Mouse (Mus musculus) hindbrain, embryonic 12.5 days (tissue): Measurements from ENCODE around the gene Dtx4. TPM values are rescaled to one million over a fixed set of nuclear protein-coding genes. Genes with fewer than 3 reads are reported as not detected.
A peak's percentile ranks its signal among the peaks of the same experiment; 100 is the strongest.
"Not testable (repeated sequence)": the region's sequence is repeated elsewhere in the genome, so short reads cannot be mapped to it uniquely, and the experiment has no call there.

Experiments used
- ATAC-seq: fragments of 200-750 bp; cut with Nextera tagmentation; 2 replicates; pipeline ENCODE4 v1.8.0; 2017; ENCODE audit warnings: moderate TSS enrichment; ENCODE audit not compliant: low FRiP score
- H3K27ac ChIP-seq: fragments of 300-500 bp; sonication (generic); 2 replicates; pipeline ENCODE4 v1.5.1; 2016; ENCODE audit warnings: mild to moderate bottlenecking
- H3K27me3 ChIP-seq: fragments of 300-500 bp; sonication (generic); 2 replicates; pipeline ENCODE4 v1.6.1; 2016; ENCODE audit warnings: mild to moderate bottlenecking
- H3K36me3 ChIP-seq: fragments of 300-500 bp; sonication (generic); 2 replicates; pipeline ENCODE4 v1.6.1; 2016; ENCODE audit warnings: mild to moderate bottlenecking
- H3K4me1 ChIP-seq: fragments of 300-500 bp; sonication (generic); 2 replicates; pipeline ENCODE4 v1.6.1; 2016
- H3K4me2 ChIP-seq: fragments of 300-500 bp; sonication (generic); replicated peaks from 2 replicates; pipeline ENCODE4 v1.6.1; 2016; ENCODE audit warnings: mild to moderate bottlenecking
- H3K4me3 ChIP-seq: fragments of 300-500 bp; sonication (generic); 2 replicates; pipeline ENCODE4 v1.5.1; 2016; ENCODE audit warnings: mild to moderate bottlenecking
- H3K9ac ChIP-seq: fragments of 300-500 bp; sonication (generic); 2 replicates; pipeline ENCODE4 v1.6.1; 2016; ENCODE audit warnings: mild to moderate bottlenecking, moderate library complexity
- H3K9me3 ChIP-seq: fragments of 300-500 bp; sonication (generic); replicated peaks from 2 replicates; pipeline ENCODE4 v1.6.1; 2016; ENCODE audit warnings: mild to moderate bottlenecking
- WGBS: fragments of 180-500 bp; shearing (Covaris S2); methylation state at CpG from one replicate; pipeline ENCODE4 v1.1.7; 2016; 5-methylcytosine and 5-hydroxymethylcytosine counted together
- polyA plus RNA-seq: library from polyadenylated mRNA; unstranded; fragments of >200 nt; fragmentation: Nextera tagmentation; extraction: Ambion mirVana; gene quantifications from 2 replicates; pipeline ENCODE4 v1.2.1, GENCODE M21; 2016

The Dtx4 gene
- 56.7 and 58.6 TPM in 2 replicates for polyA plus RNA-seq

- Histone ChIP-seq H3K36me3 (peaks cover 3% of the 10 kb centered on the region; the same call in 1 of the 2 replicates), H3K9me3 (no peaks in the 10 kb centered on the region), H3K4me1 (peaks cover 25% of the 10 kb centered on the region), H3K27ac (peak within 1 kb of the TSS; percentile 94), H3K9ac (peak within 1 kb of the TSS; percentile 91), H3K27me3 (no peaks in the 10 kb centered on the region), H3K4me3 (peak within 1 kb of the TSS; percentile 82), H3K4me2 (peak within 1 kb of the TSS; percentile 64)
- WGBS = under 1% methylated on average over 80 of the region's 80 CpGs
- ATAC-seq = peak; percentile 94
These were observed at the start of gene Dtx4 for GRCm38 (mm10) chr19:12501370-12502347. Gene Dtx4 (minus strand): TSS chr19:12501454.

- no peaks in the 10 kb centered on the region for H3K36me3 ChIP-seq
- 57% methylated on average over 5 of the region's 5 CpGs for WGBS
- no peak for ATAC-seq
These were observed 49.0 kb upstream of the Dtx4 start for GRCm38 (mm10) chr19:12550005-12550942.

GRCm38 (mm10) chr19:12549166-12549565 lies 47.9 kb upstream of the Dtx4 start:
- no peak overlapping the region for H3K27ac ChIP-seq
- 80% methylated on average over 5 of the region's 5 CpGs for WGBS
- H3K27me3 ChIP-seq = no peaks in the 10 kb centered on the region
- no peak for ATAC-seq
- H3K9me3 ChIP-seq = no peaks in the 10 kb centered on the region
- H3K4me2 ChIP-seq = no peak overlapping the region
- no peaks in the 10 kb centered on the region for H3K36me3 ChIP-seq
- no peak overlapping the region for H3K9ac ChIP-seq
- H3K4me1 ChIP-seq = no peaks in the 10 kb centered on the region
- H3K4me3 ChIP-seq = no peak overlapping the region

More at GRCm38 (mm10) chr19:12550005-12550942, 49.0 kb upstream of the Dtx4 start:
- no peaks in the 10 kb centered on the region for H3K9me3 ChIP-seq
- no peak overlapping the region for H3K4me2 ChIP-seq
- H3K27ac ChIP-seq = no peak overlapping the region
- no peaks in the 10 kb centered on the region for H3K27me3 ChIP-seq
- H3K9ac ChIP-seq = no peak overlapping the region
- H3K4me1 ChIP-seq = no peaks in the 10 kb centered on the region
- no peak overlapping the region for H3K4me3 ChIP-seq

- ATAC-seq, H3K4me2 ChIP-seq, H3K36me3 ChIP-seq, H3K9ac ChIP-seq, H3K4me3 ChIP-seq, H3K4me1 ChIP-seq, H3K27me3 ChIP-seq, H3K27ac ChIP-seq, H3K9me3 ChIP-seq: not testable (repeated sequence)
- WGBS = 96% methylated on average over 11 of the region's 11 CpGs
These were observed 44.2 kb upstream of the Dtx4 start, which contains the start of gene Fam111a for GRCm38 (mm10) chr19:12545440-12545839. Gene Fam111a (plus strand): TSS chr19:12545740.

- WGBS = 37% methylated on average over 2 of the region's 2 CpGs
- Histone ChIP-seq H3K27me3 (no peaks in the 10 kb centered on the region), H3K4me3 (no peak overlapping the region), H3K9ac (no peak overlapping the region), H3K4me1 (no peaks in the 10 kb centered on the region), H3K4me2 (no peak overlapping the region), H3K9me3 (no peaks in the 10 kb centered on the region), H3K36me3 (no peaks in the 10 kb centered on the region), H3K27ac (no peak overlapping the region)
- no peak for ATAC-seq
These were observed 40.4 kb upstream of the Dtx4 start for GRCm38 (mm10) chr19:12541644-12542043.

GRCm38 (mm10) chr19:12540727-12541126 lies 39.5 kb upstream of the Dtx4 start:
- no peak overlapping the region for H3K9ac ChIP-seq
- no peak overlapping the region for H3K4me2 ChIP-seq
- no peaks in the 10 kb centered on the region for H3K27me3 ChIP-seq
- H3K27ac ChIP-seq = no peak overlapping the region
- no peaks in the 10 kb centered on the region for H3K9me3 ChIP-seq
- no peaks in the 10 kb centered on the region for H3K36me3 ChIP-seq
- ATAC-seq = no peak
- H3K4me3 ChIP-seq = no peak overlapping the region
- WGBS = 80% methylated on average over 3 of the region's 3 CpGs
- H3K4me1 ChIP-seq = no peaks in the 10 kb centered on the region

- H3K27me3 ChIP-seq = no peaks in the 10 kb centered on the region
- no peaks in the 10 kb centered on the region for H3K36me3 ChIP-seq
- H3K4me3 ChIP-seq = no peak overlapping the region
- H3K4me1 ChIP-seq = no peaks in the 10 kb centered on the region
- no peak overlapping the region for H3K4me2 ChIP-seq
- no peak overlapping the region for H3K9ac ChIP-seq
- H3K27ac ChIP-seq = no peak overlapping the region
- no peak for ATAC-seq
- 83% methylated on average over 1 of the region's 1 CpGs for WGBS
- H3K9me3 ChIP-seq = no peaks in the 10 kb centered on the region
These were observed 38.7 kb upstream of the Dtx4 start for GRCm38 (mm10) chr19:12539975-12540374.

- H3K4me3 ChIP-seq = no peak overlapping the region
- H3K27me3 ChIP-seq = no peaks in the 10 kb centered on the region
- no peaks in the 10 kb centered on the region for H3K36me3 ChIP-seq
- H3K4me2 ChIP-seq = no peak overlapping the region
- no peak overlapping the region for H3K27ac ChIP-seq
- H3K4me1 ChIP-seq = no peaks in the 10 kb centered on the region
- H3K9me3 ChIP-seq = no peaks in the 10 kb centered on the region
- no peak overlapping the region for H3K9ac ChIP-seq
- ATAC-seq = no peak
These were observed 35.9 kb upstream of the Dtx4 start for GRCm38 (mm10) chr19:12537168-12537567.

- H3K9me3 ChIP-seq = no peaks in the 10 kb centered on the region
- no peak for ATAC-seq
- no peaks in the 10 kb centered on the region for H3K27me3 ChIP-seq
- H3K4me3 ChIP-seq = no peak overlapping the region
- 68% methylated on average over 4 of the region's 4 CpGs for WGBS
- H3K9ac ChIP-seq = no peak overlapping the region
- H3K27ac ChIP-seq = no peak overlapping the region
- H3K4me1 ChIP-seq = no peaks in the 10 kb centered on the region
- no peaks in the 10 kb centered on the region for H3K36me3 ChIP-seq
- H3K4me2 ChIP-seq = no peak overlapping the region
These were observed 22.1 kb upstream of the Dtx4 start for GRCm38 (mm10) chr19:12523377-12523776.

GRCm38 (mm10) chr19:12518541-12518890 lies 17.3 kb upstream of the Dtx4 start:
- no peak for ATAC-seq
- H3K4me2 ChIP-seq = peak overlapping the region; percentile 60; the same call in 1 of the 2 replicates
- no peak overlapping the region for H3K9ac ChIP-seq
- H3K36me3 ChIP-seq = no peaks in the 10 kb centered on the region
- no peaks in the 10 kb centered on the region for H3K4me1 ChIP-seq
- H3K27ac ChIP-seq = no peak overlapping the region
- H3K9me3 ChIP-seq = no peaks in the 10 kb centered on the region
- peaks cover 2% of the 10 kb centered on the region; the same call in 1 of the 2 replicates for H3K27me3 ChIP-seq
- H3K4me3 ChIP-seq = no peak overlapping the region

- 2% methylated on average over 15 of the region's 16 CpGs for WGBS
- Histone ChIP-seq H3K27me3 (peaks cover 2% of the 10 kb centered on the region; the same call in 1 of the 2 replicates), H3K36me3 (no peaks in the 10 kb centered on the region), H3K27ac (no peak overlapping the region), H3K4me2 (peak overlapping the region; percentile 60), H3K4me3 (peak overlapping the region; percentile 45), H3K9ac (peak overlapping the region; percentile 56), H3K9me3 (no peaks in the 10 kb centered on the region), H3K4me1 (no peaks in the 10 kb centered on the region)
- ATAC-seq = peak; percentile 86
These were observed 16.7 kb upstream of the Dtx4 start for GRCm38 (mm10) chr19:12517671-12518540.
